Mouse (Mus musculus): ENCODE results near the gene G3bp2. TPM values are rescaled to one million over a fixed set of nuclear protein-coding genes. Genes with fewer than 3 reads are reported as not detected.
A peak's percentile ranks its signal among the peaks of the same experiment; 100 is the strongest.

G3bp2 gene
- polyA plus RNA-seq, 1 experiment, result 82.6 TPM

DNA sequence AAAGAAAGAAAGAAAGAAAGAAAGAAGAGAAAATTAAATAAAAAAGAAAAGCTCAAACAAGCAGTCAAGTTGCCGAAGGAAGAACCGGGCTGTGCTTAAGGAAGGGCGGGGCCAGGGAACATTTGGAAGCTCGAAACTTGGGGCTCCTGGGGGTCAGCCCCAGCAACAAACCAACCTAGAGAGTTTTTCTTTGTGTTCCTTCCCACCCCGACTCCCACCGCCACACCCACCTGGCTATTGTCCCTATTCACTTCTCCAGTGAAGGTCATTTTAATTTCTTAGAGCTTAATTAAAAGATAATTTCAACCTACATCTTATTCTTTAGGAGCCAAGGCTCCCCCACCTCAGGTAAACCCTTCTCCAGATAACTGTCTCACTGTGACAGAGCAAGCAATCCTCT, 28.7 kb upstream of the G3bp2 start:
- H3K4me1 ChIP-seq (ENCODE audit: control insufficient read depth, insufficient read depth, insufficient read length, low read length), result 0 out of 2 replicates have a peak, but pooled peaks cover 2% of the 10 kb centered on the region
- peak overlapping the region; percentile 43; the same call in 1 of the 2 replicates for H3K27ac ChIP-seq (replicated peaks; ENCODE audit: low read depth, low read length)
- peak overlapping the region; percentile 55 for H3K4me3 ChIP-seq (ENCODE audit: insufficient read depth, low read depth, low read length)

DNA sequence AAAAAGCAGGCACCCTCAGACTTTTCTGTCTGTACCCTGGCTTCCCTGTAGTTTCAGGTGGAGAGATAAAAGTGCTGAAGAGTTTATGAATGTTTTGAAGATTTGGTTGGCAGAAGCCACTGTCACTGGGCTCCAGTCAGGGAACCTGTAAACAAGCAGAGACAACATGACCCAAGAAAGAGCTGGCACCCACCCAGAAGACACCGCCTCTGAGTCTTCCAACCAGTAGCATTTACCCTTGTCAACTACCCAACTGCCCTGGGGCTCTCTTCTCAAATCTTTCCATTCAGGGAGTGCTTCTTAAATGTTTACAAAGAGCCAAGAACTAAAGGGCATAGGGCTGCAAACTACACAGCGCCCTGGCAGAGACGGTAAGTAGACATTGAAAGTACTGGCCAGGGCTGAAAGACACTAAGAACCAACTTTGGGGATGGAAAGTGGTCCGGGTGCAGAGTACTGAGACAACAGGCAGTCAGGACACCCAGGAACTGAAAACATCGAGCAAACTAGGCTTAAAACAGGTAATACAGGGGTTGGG, 27.4 kb upstream of the G3bp2 start:
- Histone ChIP-seq H3K4me3 (ENCODE audit: insufficient read depth, low read depth, low read length) (no peak overlapping the region), H3K27ac (replicated peaks; ENCODE audit: low read depth, low read length) (no peak overlapping the region), H3K4me1 (ENCODE audit: control insufficient read depth, insufficient read depth, insufficient read length, low read length) (0 out of 2 replicates have a peak, but pooled peaks cover 2% of the 10 kb centered on the region)

DNA sequence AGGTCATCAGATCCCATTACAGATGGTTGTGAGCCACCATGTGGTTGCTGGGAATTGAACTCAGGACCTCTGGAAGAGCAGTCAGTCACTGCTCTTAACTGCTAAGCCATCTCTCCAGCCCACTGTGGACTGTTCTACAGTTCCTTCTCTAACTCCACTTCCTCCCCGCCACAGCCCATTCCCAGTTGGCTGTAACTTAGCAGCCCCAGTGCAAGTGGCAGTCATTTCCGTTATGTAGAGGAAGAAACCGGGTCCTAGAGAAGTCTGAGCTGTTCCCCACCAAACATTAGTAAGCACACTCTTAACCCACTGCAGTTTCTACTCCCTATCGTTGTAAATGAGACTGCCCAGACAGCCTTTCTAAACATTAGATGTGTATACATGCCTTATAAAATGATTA, 23.8 kb upstream of the G3bp2 start:
- Histone ChIP-seq H3K27ac (replicated peaks; ENCODE audit: low read depth, low read length) (no peak overlapping the region), H3K4me1 (ENCODE audit: control insufficient read depth, insufficient read depth, insufficient read length, low read length) (0 out of 2 replicates have a peak, but pooled peaks cover 2% of the 10 kb centered on the region), H3K4me3 (ENCODE audit: insufficient read depth, low read depth, low read length) (no peak overlapping the region)

DNA sequence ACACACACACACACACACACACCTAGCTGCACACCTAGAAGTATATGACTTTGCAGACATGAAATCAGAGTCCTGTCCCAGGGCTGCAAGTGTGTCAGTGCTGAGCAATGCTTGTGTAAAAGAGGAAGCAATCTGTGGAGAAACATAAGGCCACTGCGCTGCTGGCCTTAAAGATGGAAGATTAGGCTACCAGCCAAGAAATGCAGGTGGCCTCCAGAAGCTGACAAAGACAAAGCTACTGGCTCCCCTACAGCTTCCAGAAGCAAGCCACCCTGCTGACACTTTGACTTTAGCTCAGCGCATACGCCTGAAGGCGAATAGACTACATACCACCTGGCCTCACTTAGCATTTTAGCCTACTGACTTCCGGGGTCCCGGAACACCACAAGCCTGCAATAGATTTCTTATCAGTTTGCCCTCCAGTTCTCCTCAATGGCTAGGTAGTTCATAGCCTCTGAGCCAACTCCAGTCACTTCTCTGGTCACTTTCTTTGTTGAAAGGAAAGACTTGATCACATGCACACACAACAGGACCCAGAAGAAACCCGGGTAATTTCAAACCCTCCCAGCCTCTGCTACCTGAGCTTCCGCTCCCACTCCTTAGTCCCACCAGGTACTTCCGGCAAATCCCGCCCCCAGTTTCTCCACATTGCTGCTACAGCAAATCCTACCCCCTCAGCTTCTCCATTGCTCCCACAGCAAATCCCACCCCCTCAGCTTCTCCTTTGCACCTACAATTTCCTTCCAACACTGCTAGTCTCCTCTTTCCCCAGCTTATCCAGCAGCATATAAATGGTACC, 23.0 kb upstream of the G3bp2 start:
- Histone ChIP-seq H3K27ac (replicated peaks; ENCODE audit: low read depth, low read length) (peak overlapping the region; percentile 62; the same call in 1 of the 2 replicates), H3K4me3 (ENCODE audit: insufficient read depth, low read depth, low read length) (no peak overlapping the region), H3K4me1 (ENCODE audit: control insufficient read depth, insufficient read depth, insufficient read length, low read length) (0 out of 2 replicates have a peak, but pooled peaks cover 2% of the 10 kb centered on the region)

DNA sequence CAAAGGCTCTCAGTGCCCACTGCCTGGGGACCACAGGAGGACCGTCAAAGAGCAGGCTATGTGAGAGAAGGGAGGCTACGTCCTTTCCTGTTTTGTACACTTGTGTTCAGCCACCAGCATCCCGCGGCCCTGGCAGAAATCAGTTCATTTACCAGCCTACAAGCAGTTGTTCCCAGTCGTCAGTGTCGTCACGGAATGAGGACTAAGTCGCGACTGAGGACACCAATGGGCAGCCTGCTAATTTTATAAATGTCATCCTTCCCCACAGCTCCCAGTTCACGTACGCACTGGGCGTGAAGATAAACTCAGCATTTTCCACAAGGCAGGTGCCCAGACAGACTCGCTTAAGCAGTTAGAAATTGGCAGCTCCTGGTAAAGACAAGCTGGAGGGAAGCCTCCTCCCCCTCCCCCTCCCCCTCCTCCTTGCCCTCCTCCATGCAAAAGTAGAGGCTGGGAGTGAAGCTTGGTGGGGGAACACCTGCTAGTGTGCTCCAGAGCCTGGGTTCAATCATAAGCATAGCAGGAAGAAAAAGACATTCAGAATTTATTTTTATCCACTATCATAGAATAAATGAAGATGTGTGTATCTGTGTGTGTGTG, 20.4 kb upstream of the G3bp2 start:
- H3K4me1 ChIP-seq (ENCODE audit: control insufficient read depth, insufficient read depth, insufficient read length, low read length), result no peaks in the 10 kb centered on the region
- H3K4me3 ChIP-seq (ENCODE audit: insufficient read depth, low read depth, low read length), result no peak overlapping the region
- H3K27ac ChIP-seq (replicated peaks; ENCODE audit: low read depth, low read length), result no peak overlapping the region

DNA sequence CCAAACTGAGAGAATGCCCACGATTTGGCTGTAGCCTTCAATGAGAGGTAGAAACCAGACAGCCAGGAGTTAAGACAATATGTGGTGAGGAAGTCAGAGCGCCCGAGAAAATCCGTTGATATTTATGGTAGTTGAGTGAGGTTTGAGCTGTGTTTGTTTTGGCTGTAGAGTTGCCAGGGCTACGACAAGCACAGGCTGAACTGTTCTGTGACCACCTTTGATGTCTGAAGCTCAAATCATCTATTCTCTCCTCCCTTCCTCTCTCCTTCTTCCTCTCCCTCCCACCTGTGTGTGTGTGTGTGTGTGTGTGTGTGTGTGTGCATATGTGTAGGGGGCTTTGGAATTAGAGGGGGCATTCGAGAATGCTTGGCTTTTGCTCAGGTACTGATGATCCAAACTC, 19.5 kb upstream of the G3bp2 start:
- Histone ChIP-seq H3K27ac (replicated peaks; ENCODE audit: low read depth, low read length) (no peak overlapping the region), H3K4me1 (ENCODE audit: control insufficient read depth, insufficient read depth, insufficient read length, low read length) (peaks cover 2% of the 10 kb centered on the region; the same call in 1 of the 2 replicates), H3K4me3 (ENCODE audit: insufficient read depth, low read depth, low read length) (no peak overlapping the region)

DNA sequence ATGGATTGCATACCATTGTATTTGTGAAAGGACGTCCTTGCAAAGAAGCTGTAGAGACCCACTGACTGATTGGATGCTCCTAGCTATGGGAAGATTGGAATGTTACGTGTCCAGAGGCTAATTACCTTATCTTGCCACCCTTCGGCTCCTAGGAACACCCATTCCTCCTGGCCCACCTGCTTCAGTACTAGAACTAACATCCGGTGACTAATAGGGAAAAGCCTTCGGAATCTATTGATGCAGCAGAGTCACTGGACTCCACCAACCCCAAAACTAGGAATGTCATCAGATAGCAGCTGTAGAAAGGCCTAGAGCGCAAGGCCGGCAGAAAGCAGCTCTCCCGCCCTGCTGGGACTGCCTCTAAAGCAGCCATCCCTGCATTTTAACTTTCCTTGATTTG, 18.1 kb upstream of the G3bp2 start:
- no peak overlapping the region for H3K27ac ChIP-seq (replicated peaks; ENCODE audit: low read depth, low read length)
- peaks cover 8% of the 10 kb centered on the region for H3K4me1 ChIP-seq (ENCODE audit: control insufficient read depth, insufficient read depth, insufficient read length, low read length)
- H3K4me3 ChIP-seq (ENCODE audit: insufficient read depth, low read depth, low read length), result no peak overlapping the region

DNA sequence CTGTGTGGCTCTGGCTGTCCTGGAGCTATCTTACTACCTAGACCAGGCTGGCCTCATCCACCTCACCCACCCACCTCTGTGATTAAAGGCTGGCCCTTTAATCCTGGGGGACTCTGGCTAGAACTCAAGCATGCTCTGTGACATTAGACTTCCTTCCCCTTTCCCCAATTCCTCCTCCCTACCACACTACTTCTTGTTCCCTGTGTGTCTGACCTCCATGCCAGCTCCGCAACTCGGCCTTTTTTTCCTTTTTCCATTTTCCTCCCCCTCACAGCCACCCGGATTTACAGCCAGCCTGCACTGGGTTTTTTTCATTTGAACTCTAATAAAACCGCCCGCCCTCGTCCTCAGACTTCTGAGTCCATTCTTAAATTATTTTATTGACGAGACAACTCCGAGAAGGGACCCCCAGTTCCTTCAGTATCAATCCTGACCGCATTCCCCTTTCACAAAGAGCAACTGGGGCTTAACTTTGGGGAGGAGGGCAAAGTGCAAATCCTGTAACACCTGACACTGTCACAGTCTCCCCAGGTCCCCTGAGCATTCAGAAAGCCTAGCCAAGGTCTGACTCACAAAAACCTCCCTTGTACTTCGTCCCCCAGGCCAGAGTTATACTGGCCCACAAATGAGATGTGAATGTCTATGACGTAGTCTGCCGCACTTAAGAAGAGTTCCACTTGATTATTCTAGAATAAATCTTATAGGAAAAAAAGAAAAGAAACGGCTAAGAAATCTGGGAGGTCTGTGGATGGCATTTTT, 15.0 kb upstream of the G3bp2 start:
- peak overlapping the region; percentile 95 for H3K27ac ChIP-seq (replicated peaks; ENCODE audit: low read depth, low read length)
- H3K4me1 ChIP-seq (ENCODE audit: control insufficient read depth, insufficient read depth, insufficient read length, low read length), result peaks cover 10% of the 10 kb centered on the region
- H3K4me3 ChIP-seq (ENCODE audit: insufficient read depth, low read depth, low read length), result peak overlapping the region; percentile 7; the same call in 1 of the 2 replicates

DNA sequence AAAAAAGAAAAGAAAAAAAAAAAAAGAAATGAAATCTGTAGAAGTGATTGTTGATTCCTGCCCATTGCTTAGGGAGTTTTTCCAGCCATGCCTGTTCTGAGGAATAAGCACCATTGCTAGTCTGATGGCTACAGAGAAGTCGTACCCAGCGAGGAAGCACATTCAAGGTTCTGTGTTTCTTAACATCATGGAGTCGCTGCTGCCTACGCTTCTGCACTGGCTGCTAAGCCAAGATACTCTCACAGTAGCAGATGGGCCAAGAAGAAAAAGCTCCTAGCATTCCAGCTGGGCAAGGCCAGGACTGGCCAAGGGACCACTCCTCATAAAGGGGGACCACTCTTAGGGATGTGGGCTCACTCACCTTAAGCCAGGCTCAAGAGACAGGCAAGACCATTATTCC, 14.3 kb upstream of the G3bp2 start:
- peaks cover 13% of the 10 kb centered on the region for H3K4me1 ChIP-seq (ENCODE audit: control insufficient read depth, insufficient read depth, insufficient read length, low read length)
- no peak overlapping the region for H3K4me3 ChIP-seq (ENCODE audit: insufficient read depth, low read depth, low read length)
- H3K27ac ChIP-seq (replicated peaks; ENCODE audit: low read depth, low read length), result peak overlapping the region; percentile 95

DNA sequence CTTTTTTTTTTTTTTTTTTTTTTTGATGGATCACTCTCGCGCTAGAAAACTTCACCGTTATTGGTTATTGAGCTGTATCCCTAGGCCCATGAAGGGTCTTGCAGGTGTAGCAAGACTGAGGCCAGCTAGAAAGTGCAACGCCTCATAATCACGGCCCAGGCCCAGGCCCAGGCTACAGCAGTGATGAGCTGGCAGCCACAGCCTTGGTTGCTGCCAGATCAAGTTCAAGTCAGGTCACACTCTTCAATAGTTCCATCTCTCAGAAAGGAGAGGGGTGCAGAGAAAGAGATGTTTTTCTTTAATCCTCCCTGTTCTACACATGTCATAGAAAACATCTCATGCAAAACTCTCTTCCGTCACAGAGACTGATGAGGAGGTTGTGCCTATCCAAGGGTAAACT, 13.3 kb upstream of the G3bp2 start:
- Histone ChIP-seq H3K27ac (replicated peaks; ENCODE audit: low read depth, low read length) (peak overlapping the region; percentile 85), H3K4me1 (ENCODE audit: control insufficient read depth, insufficient read depth, insufficient read length, low read length) (peaks cover 13% of the 10 kb centered on the region)

DNA sequence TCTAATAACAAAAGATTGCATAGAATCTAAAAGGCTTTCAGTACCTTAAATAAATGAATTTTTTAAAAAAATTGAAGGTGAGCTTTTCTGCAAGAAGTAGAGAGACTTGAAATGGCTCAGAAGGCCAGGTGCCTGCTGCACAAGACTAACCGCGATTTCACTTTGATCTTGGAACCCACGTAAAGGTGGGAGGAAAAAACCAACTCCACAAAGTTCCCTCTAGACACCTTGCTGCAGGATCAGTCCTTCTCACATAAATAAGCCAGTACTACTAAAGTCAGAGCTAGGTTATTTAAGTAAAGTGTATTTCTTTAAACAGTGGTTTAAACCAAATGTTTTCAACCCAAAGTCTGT, 10.5 kb upstream of the G3bp2 start:
- no peak overlapping the region for H3K4me3 ChIP-seq (ENCODE audit: insufficient read depth, low read depth, low read length)
- peak overlapping the region; percentile 83; the same call in 1 of the 2 replicates for H3K27ac ChIP-seq (replicated peaks; ENCODE audit: low read depth, low read length)

More for the DNA sequence above, 13.3 kb upstream of the G3bp2 start:
- H3K4me3 ChIP-seq (ENCODE audit: insufficient read depth, low read depth, low read length), result no peak overlapping the region

DNA sequence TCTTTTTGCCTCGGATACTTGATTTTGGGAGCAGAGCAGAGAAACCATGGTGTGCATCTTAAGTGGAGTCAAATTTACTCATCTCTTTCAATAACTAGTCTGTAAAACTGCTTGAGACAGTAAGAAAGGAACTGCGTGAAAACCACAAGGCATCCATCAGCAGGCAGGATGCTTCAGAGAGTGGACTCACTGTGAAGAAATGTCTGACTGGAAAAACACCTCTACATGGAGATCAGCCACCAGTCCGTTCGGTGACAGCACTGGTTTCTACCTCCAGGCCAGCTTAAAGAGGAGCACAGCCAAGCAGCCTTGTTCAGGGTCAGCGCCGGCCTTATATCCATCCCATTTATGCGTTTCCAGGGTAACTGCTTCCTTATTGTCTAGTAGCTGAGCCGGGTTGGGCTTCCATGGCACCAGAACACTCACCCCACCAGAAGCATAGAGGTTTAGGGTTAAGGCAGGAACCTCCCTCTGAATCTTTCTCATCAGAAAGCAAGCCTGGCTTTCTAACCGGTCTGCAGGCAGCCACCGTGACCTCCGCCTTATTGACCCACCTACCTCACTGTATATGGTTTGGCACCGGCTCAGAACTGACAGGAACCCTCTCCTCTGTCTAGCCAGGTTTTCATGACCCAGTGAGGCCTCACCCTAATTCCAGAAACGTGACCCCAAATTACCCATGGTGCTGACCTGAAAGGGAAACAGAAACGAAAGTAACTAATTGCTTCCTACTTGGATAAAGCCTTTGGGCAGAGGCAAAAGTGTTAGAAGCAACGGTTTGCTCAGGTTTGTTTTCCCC, 9.9 kb upstream of the G3bp2 start:
- peaks cover 13% of the 10 kb centered on the region for H3K4me1 ChIP-seq (ENCODE audit: control insufficient read depth, insufficient read depth, insufficient read length, low read length)
- H3K4me3 ChIP-seq (ENCODE audit: insufficient read depth, low read depth, low read length), result peak overlapping the region; percentile 58
- peak overlapping the region; percentile 83 for H3K27ac ChIP-seq (replicated peaks; ENCODE audit: low read depth, low read length)

More for the DNA sequence above, 10.5 kb upstream of the G3bp2 start:
- peaks cover 13% of the 10 kb centered on the region for H3K4me1 ChIP-seq (ENCODE audit: control insufficient read depth, insufficient read depth, insufficient read length, low read length)

DNA sequence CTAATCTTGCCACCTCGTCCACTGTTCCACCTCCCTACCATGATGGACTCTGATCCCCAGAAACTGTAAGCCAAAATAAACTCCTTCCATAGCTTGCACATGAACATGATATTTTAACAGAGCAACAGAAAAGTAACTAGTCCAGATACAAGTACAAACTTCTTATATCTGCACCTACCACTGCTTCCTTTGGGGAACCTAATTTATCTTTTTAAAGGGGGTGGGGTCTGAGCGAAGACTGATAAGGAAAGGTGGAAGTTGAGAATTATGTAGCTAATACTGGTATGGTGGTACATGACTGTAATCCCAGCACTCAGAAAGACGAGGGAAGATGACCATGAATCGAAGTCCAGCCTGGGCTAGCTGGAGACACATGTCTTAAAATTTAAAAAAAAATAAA, 4.0 kb upstream of the G3bp2 start:
- no peak overlapping the region for H3K4me3 ChIP-seq (ENCODE audit: insufficient read depth, low read depth, low read length)
- H3K4me1 ChIP-seq (ENCODE audit: control insufficient read depth, insufficient read depth, insufficient read length, low read length), result peaks cover 4% of the 10 kb centered on the region; the same call in 1 of the 2 replicates
- H3K27ac ChIP-seq (replicated peaks; ENCODE audit: low read depth, low read length), result no peak overlapping the region

DNA sequence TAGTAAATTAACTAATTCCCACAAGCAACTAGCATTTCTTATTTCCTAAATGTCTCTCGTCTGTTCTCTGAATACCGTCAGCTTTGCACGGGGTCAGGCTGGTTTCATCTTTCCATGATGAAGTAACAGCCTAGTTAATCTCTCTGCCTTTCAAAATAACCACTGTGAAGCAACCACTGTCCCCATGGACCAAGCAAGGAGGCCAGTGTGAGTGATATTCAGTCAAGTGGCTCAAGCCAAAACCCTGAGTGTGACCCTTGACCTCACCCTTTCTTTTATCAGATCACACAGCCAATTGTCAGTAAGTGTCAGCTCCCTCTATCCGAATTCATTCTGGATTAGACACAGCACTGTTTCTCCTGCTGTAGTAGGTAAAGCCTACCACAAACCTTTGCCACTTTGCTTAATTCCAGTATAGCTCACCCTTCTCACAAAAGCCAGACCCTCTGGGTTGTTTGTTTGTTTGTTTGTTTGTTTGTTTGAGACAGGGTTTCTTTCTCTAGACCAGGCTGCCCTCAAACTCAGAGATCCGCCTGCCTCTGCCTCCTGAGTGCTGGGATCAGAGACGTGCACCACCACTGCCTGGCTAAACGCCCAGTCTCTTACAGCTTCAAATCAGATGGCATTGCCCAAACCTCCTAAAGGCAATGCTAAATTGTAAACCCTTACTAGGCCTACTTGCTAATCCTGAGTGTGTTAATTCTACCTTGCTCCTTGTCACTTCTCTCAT, 2.5 kb upstream of the G3bp2 start:
- peak overlapping the region; percentile 72 for H3K27ac ChIP-seq (replicated peaks; ENCODE audit: low read depth, low read length)
- H3K4me1 ChIP-seq (ENCODE audit: control insufficient read depth, insufficient read depth, insufficient read length, low read length), result peaks cover 12% of the 10 kb centered on the region

More for the DNA sequence above, 2.5 kb upstream of the G3bp2 start:
- H3K4me3 ChIP-seq (ENCODE audit: insufficient read depth, low read depth, low read length), result no peak overlapping the region

Data from brown adipose tissue, adult 24 weeks (tissue).